Mouse (Mus musculus): ENCODE results near the gene Trim34a. TPM values are rescaled to one million over a fixed set of nuclear protein-coding genes. Genes with fewer than 3 reads are reported as not detected.
A peak's percentile ranks its signal among the peaks of the same experiment; 100 is the strongest.
"Not testable (repeated sequence)": the region's sequence is repeated elsewhere in the genome, so short reads cannot be mapped to it uniquely, and the experiment has no call there.

The Trim34a gene
- 1.8 and 1.9 TPM in 2 replicates for polyA plus RNA-seq (2015; fragmentation: Nextera tagmentation; extraction: Ambion mirVana)

- WGBS: 5% methylated on average over 13 of the region's 13 CpGs
- peak within 1 kb of the TSS; percentile 14; the same call in 1 of the 2 replicates for H3K27ac ChIP-seq
- no peaks in the 10 kb centered on the region for H3K27me3 ChIP-seq
- peak within 1 kb of the TSS; percentile 50 for H3K4me3 ChIP-seq
- H3K9me3 ChIP-seq: no peaks in the 10 kb centered on the region
- H3K9ac ChIP-seq: peak within 1 kb of the TSS; percentile 47; the same call in 1 of the 2 replicates
- ATAC-seq (ENCODE audit: insufficient number of reproducible peaks, low FRiP score, low TSS enrichment, low read depth): no peak
- peaks cover 4% of the 10 kb centered on the region; the same call in 1 of the 2 replicates for H3K4me1 ChIP-seq
- H3K4me2 ChIP-seq: peak within 1 kb of the TSS; percentile 49
- H3K36me3 ChIP-seq: no peaks in the 10 kb centered on the region
These were observed at the start of gene Trim34a for GRCm38 (mm10) chr7:104244287-104245181. Trim34a (plus strand) TSS chr7:104244457.

GRCm38 (mm10) chr7:104195885-104196284, 48.4 kb upstream of the Trim34a start, which contains the start of gene Olfr649:
Olfr649 (minus strand) TSS chr7:104195985.
- no peak within 1 kb of the TSS for H3K4me2 ChIP-seq
- H3K4me1 ChIP-seq: no peaks in the 10 kb centered on the region
- no peak within 1 kb of the TSS for H3K27ac ChIP-seq
- no peaks in the 10 kb centered on the region for H3K36me3 ChIP-seq
- no peaks in the 10 kb centered on the region for H3K9me3 ChIP-seq
- no peaks in the 10 kb centered on the region for H3K27me3 ChIP-seq
- 76% methylated on average over 6 of the region's 6 CpGs for WGBS
- H3K4me3 ChIP-seq: no peak within 1 kb of the TSS
- H3K9ac ChIP-seq: no peak within 1 kb of the TSS
- ATAC-seq (ENCODE audit: insufficient number of reproducible peaks, low FRiP score, low TSS enrichment, low read depth): no peak

GRCm38 (mm10) chr7:104199822-104200221, 44.4 kb upstream of the Trim34a start:
- Histone ChIP-seq H3K27me3 (no peaks in the 10 kb centered on the region), H3K9me3 (no peaks in the 10 kb centered on the region), H3K4me1 (no peaks in the 10 kb centered on the region), H3K4me3 (no peak overlapping the region), H3K36me3 (no peaks in the 10 kb centered on the region), H3K9ac (no peak overlapping the region), H3K4me2 (no peak overlapping the region), H3K27ac (no peak overlapping the region)
- ATAC-seq (ENCODE audit: insufficient number of reproducible peaks, low FRiP score, low TSS enrichment, low read depth): no peak
- 5% methylated on average over 5 of the region's 5 CpGs for WGBS

GRCm38 (mm10) chr7:104206197-104206596, 38.1 kb upstream of the Trim34a start:
- Histone ChIP-seq H3K4me3 (no peak overlapping the region), H3K36me3 (no peaks in the 10 kb centered on the region), H3K9ac (no peak overlapping the region), H3K9me3 (no peaks in the 10 kb centered on the region), H3K27me3 (no peaks in the 10 kb centered on the region), H3K4me2 (no peak overlapping the region), H3K27ac (no peak overlapping the region), H3K4me1 (no peaks in the 10 kb centered on the region)
- ATAC-seq (ENCODE audit: insufficient number of reproducible peaks, low FRiP score, low TSS enrichment, low read depth): no peak
- 87% methylated on average over 7 of the region's 7 CpGs for WGBS

GRCm38 (mm10) chr7:104216011-104216535, 28.2 kb upstream of the Trim34a start:
- H3K27ac ChIP-seq: no peak overlapping the region
- H3K9ac ChIP-seq: no peak overlapping the region
- H3K4me1 ChIP-seq: peaks cover 8% of the 10 kb centered on the region
- ATAC-seq (ENCODE audit: insufficient number of reproducible peaks, low FRiP score, low TSS enrichment, low read depth): no peak
- H3K4me3 ChIP-seq: no peak overlapping the region
- H3K9me3 ChIP-seq: no peaks in the 10 kb centered on the region
- H3K36me3 ChIP-seq: no peaks in the 10 kb centered on the region
- no peaks in the 10 kb centered on the region for H3K27me3 ChIP-seq
- 42% methylated on average over 1 of the region's 1 CpGs for WGBS
- H3K4me2 ChIP-seq: no peak overlapping the region

- 74% methylated on average over 2 of the region's 2 CpGs for WGBS
These were observed 26.4 kb upstream of the Trim34a start for GRCm38 (mm10) chr7:104217881-104218280.

GRCm38 (mm10) chr7:104218701-104219569, 25.3 kb upstream of the Trim34a start, which contains the start of gene Trim6:
Trim6 (plus strand) TSS chr7:104218793.
- H3K27me3 ChIP-seq: no peaks in the 10 kb centered on the region
- WGBS: 3% methylated on average over 37 of the region's 37 CpGs
- H3K36me3 ChIP-seq: no peaks in the 10 kb centered on the region
- H3K27ac ChIP-seq: no peak within 1 kb of the TSS
- peak within 1 kb of the TSS; percentile 31 for H3K4me3 ChIP-seq
- ATAC-seq (ENCODE audit: insufficient number of reproducible peaks, low FRiP score, low TSS enrichment, low read depth): no peak
- H3K9me3 ChIP-seq: no peaks in the 10 kb centered on the region
- peak within 1 kb of the TSS; percentile 44 for H3K4me2 ChIP-seq
- peaks cover 8% of the 10 kb centered on the region for H3K4me1 ChIP-seq
- H3K9ac ChIP-seq: no peak within 1 kb of the TSS

More at GRCm38 (mm10) chr7:104217881-104218280, 26.4 kb upstream of the Trim34a start:
- Histone ChIP-seq H3K4me3 (no peak overlapping the region), H3K9me3 (no peaks in the 10 kb centered on the region), H3K4me2 (no peak overlapping the region), H3K36me3 (no peaks in the 10 kb centered on the region), H3K27me3 (no peaks in the 10 kb centered on the region), H3K4me1 (peaks cover 8% of the 10 kb centered on the region), H3K9ac (no peak overlapping the region), H3K27ac (no peak overlapping the region)
- ATAC-seq (ENCODE audit: insufficient number of reproducible peaks, low FRiP score, low TSS enrichment, low read depth): no peak

GRCm38 (mm10) chr7:104231203-104231602, 13.1 kb upstream of the Trim34a start:
- no peak overlapping the region for H3K4me3 ChIP-seq
- no peaks in the 10 kb centered on the region for H3K4me1 ChIP-seq
- H3K27ac ChIP-seq: no peak overlapping the region
- H3K36me3 ChIP-seq: no peaks in the 10 kb centered on the region
- no peaks in the 10 kb centered on the region for H3K27me3 ChIP-seq
- no peaks in the 10 kb centered on the region for H3K9me3 ChIP-seq
- 30% methylated on average over 2 of the region's 2 CpGs for WGBS
- H3K4me2 ChIP-seq: no peak overlapping the region
- no peak overlapping the region for H3K9ac ChIP-seq
- ATAC-seq (ENCODE audit: insufficient number of reproducible peaks, low FRiP score, low TSS enrichment, low read depth): no peak

- Histone ChIP-seq H3K4me3 (no peak overlapping the region), H3K27ac (no peak overlapping the region), H3K9me3 (no peaks in the 10 kb centered on the region), H3K9ac (no peak overlapping the region), H3K27me3 (no peaks in the 10 kb centered on the region), H3K4me2 (no peak overlapping the region), H3K4me1 (peaks cover 4% of the 10 kb centered on the region; the same call in 1 of the 2 replicates), H3K36me3 (no peaks in the 10 kb centered on the region)
- no peak for ATAC-seq (ENCODE audit: insufficient number of reproducible peaks, low FRiP score, low TSS enrichment, low read depth)
These were observed 3.4 kb upstream of the Trim34a start for GRCm38 (mm10) chr7:104240857-104241256.

GRCm38 (mm10) chr7:104243616-104244015, 641 bp upstream of the Trim34a start:
- Histone ChIP-seq H3K36me3 (no peaks in the 10 kb centered on the region), H3K9ac (no peak overlapping the region), H3K4me2 (0 out of 2 replicates have a peak overlapping the region, but pooled peaks have one; percentile 49), H3K27ac (no peak overlapping the region), H3K27me3 (no peaks in the 10 kb centered on the region), H3K4me1 (peaks cover 4% of the 10 kb centered on the region; the same call in 1 of the 2 replicates), H3K9me3 (no peaks in the 10 kb centered on the region), H3K4me3 (no peak overlapping the region)
- ATAC-seq (ENCODE audit: insufficient number of reproducible peaks, low FRiP score, low TSS enrichment, low read depth): no peak
- 52% methylated on average over 1 of the region's 1 CpGs for WGBS

GRCm38 (mm10) chr7:104260380-104260779, 16.1 kb downstream of the Trim34a start:
- H3K9ac ChIP-seq; H3K4me1 ChIP-seq; H3K9me3 ChIP-seq; H3K27me3 ChIP-seq; ATAC-seq (ENCODE audit: insufficient number of reproducible peaks, low FRiP score, low TSS enrichment, low read depth); H3K4me2 ChIP-seq; H3K36me3 ChIP-seq; H3K4me3 ChIP-seq; H3K27ac ChIP-seq: not testable (repeated sequence)
- 76% methylated on average over 4 of the region's 4 CpGs for WGBS
